Mouse (Mus musculus) right cerebral cortex, postnatal 10 days (tissue): ENCODE results near the gene Retreg3.

Experiments used
- DNase-seq, 2 experiments: peaks; one replicate each; pipeline ENCODE4 v3.0.0; 2021; ENCODE audit warnings: low spot score in 2 of 2

The Retreg3 gene

GRCm38 (mm10) chr11:101118105-101118504 lies 1.6 kb downstream of the Retreg3 start:
- no peak for DNase-seq

DNA sequence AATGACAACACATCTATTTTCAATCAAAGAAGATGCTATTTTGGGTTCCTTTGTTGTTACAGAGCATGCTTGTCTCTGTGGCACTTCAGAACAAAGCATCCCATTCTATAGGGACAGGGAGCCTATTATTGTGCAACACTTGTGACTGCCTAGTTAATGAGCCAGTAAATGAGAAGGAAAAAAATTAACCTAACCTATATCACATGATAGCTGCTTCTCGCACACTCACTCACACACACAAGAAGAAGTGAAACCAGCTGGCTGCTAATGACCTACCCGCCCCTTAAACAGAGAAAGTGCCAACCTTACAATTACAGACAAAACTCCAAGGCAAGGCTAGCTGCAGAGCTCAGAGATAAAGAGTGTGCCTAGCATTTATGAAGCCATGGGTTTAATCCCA lies 4.1 kb downstream of the Retreg3 start:
- DNase-seq = no peak

- DNase-seq = no peak
Measured at GRCm38 (mm10) chr11:101112186-101112585, 7.5 kb downstream of the Retreg3 start.

DNA sequence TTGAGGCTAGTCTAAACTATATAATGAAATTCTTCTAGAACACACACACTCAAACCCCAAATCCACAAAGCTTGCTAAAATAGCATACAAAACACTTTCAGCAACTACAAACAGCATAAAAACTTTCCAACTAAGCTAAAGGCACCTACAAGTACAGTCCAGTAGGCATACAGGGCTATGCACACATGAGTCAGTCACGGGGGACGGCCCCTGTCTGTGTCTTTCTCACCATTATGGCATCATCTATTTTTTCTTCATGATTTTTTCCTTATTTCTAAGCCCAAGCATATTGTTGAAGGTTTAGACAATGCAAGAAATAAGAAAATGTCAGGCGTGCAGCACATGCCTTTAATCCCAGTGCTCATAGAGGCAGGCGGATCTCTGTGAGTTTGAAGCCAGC lies 8.5 kb downstream of the Retreg3 start:
- no peak for DNase-seq

GRCm38 (mm10) chr11:101110708-101111107 lies 9.0 kb downstream of the Retreg3 start:
- DNase-seq = no peak

- DNase-seq = no peak
Measured at GRCm38 (mm10) chr11:101109351-101109750, 10.3 kb downstream of the Retreg3 start.

GRCm38 (mm10) chr11:101103011-101103410 lies 16.7 kb downstream of the Retreg3 start:
- no peak for DNase-seq

- DNase-seq = no peak
Measured at GRCm38 (mm10) chr11:101098231-101098630, 21.5 kb downstream of the Retreg3 start.

DNA sequence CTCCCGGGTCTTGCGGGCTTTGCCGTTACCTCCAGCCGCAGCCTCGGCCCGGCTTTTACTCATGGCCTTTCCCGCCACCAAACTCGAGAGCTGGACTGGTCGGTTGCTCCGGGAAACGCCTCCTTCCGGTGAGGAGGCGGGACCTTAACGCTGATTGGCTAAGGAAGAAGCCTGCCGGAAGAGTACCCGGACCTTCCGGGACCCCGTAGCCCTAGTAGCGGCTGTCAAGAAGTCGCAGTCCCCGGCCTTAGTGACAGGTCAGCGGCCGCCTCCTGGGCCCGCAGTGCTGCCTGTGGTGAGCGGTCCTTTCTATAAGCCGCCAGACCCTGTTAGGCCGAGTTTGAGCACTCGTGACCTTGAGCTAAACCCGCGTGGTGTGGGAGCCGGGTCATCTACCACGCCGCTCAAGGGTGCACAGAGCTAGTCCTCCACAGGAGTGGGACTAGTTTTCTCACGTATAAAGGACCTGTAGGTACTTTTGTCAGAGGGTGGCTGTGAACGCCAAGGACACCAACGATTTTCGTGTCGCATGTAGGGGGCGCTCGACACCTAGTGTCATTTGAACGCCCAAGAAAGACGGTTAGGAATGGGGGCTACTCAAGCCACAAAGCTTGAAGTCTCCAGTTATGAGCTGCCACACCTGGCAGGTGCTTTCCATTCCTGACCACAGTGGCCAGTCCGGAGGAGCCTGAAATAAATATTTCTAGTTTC lies 24.2 kb downstream of the Retreg3 start, which contains the start of gene Psmc3ip:
TSS of gene Psmc3ip (minus strand) at position 123 of the 711 bp plus-strand sequence.
- DNase-seq = peak; percentile 97

- no peak for DNase-seq
Measured at GRCm38 (mm10) chr11:101094930-101095313, 24.8 kb downstream of the Retreg3 start.

- DNase-seq = no peak
Measured at GRCm38 (mm10) chr11:101089931-101090330, 29.8 kb downstream of the Retreg3 start.

DNA sequence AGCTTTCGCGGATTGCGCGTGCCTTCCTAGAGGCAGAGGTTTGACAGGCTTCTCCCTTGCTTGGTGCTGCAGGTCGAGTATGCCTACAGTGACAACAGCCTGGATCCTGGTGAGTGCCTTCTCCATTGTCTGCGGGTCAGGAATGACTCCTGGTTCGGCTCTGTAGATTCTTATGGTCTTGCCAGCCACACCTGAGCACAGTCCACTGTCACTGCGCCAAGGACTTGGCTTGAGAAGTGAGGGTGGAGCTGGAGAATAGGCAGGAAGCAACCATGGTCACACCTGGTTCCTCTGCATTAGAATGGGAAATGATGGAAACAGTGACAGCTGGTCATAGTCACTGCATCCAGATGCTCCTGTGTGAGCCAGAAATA lies 32.0 kb downstream of the Retreg3 start:
- DNase-seq = no peak

DNA sequence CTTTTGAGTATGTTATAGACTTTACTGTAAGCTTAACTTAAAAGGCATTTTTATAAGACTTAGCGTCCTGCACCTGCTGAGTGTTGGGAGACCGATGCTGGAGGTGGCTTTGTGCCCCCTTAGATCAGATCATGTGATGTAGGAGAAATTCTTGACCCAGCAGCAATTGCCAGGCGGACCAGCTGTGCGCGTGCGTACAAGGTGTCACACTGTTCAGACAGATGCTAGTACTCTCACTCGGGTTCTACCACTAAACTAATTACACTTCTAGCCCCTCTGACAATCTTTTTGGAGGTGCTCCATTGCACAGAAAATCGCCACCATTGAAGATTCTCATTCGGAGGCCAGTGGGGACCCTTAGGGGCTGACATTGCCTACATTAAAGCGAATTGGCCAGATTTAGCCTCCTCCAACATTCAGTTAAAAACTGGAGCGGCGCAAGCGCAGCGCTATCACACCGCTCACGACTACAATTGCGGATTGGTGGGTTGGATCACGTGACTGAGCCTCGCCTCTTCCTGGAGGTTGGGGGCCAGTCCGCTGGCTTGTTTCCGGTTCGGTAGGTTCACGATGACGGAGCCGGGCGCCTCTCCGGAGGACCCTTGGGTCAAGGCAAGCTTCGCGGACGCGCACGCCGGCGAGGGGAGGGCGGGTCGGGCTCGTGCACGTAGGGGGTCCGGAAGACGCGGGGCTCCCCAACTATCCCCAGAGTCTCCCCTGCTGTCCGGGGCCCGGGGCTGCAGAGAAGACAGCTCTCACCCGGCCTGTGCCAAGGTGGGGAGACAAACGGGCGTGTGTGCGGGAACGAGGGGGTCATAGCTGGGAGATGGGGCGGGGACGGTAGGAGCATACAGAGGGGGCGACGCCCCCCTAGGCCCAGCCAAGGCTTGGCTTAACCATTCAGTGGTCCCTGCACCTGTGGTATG lies 32.7 kb downstream of the Retreg3 start, which contains the start of gene Mlx:
TSS of gene Mlx (plus strand) at position 522 of the 926 bp plus-strand sequence.
- DNase-seq = peak; percentile 96 to 97

DNA sequence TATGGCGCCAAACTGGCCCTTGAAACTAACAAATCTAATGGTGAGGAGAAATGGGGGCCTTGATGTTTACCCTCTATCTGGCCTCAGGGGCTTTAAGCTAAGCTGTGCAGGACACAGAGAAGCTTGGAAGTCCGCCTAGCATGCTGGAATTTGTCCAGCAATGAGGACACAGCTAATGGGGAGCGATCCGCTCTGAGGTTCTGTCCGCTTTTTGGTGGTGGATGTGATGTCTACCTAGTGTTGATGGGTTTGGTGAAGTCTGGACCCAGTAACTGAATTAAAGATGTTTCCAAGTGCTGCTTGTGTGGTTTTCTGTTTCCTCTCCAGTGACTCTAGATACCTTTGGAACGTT lies 33.4 kb downstream of the Retreg3 start:
- DNase-seq = peak in 1 of 2 experiments; percentile 42

GRCm38 (mm10) chr11:101085617-101086322 lies 33.9 kb downstream of the Retreg3 start:
- peak in 1 of 2 experiments; percentile 34 for DNase-seq

GRCm38 (mm10) chr11:101084811-101085210 lies 34.9 kb downstream of the Retreg3 start:
- peak in 1 of 2 experiments; percentile 37 for DNase-seq

GRCm38 (mm10) chr11:101084246-101084645 lies 35.4 kb downstream of the Retreg3 start:
- DNase-seq = peak in 1 of 2 experiments; percentile 19

DNA sequence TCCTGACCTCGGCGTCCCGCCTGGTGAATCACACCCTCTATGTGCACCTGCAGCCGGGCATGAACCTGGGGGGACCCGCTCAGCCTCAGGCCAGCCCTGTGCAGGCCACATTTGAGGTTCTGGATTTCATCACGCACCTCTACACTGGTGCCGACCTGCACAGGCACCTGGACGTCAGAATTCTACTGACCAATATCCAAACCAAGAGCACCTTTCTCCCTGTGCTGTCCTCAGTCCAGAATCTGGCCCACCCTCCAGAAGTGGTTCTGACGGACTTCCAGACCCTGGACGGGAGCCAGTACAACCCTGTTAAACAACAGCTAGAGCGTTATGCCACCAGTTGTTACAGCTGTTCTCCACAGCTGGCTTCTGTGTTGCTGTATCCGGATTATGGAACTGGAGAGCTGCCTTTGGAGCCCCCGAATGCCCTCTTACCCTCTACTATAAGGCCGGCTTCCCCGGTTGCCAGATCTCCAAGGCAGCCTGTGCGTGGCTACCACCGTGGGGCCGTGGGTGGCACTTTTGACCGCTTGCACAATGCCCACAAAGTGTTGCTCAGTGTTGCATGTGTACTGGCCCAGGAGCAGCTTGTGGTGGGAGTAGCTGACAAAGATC lies 36.5 kb downstream of the Retreg3 start:
- peak; percentile 51 to 64 for DNase-seq

GRCm38 (mm10) chr11:101082208-101083082 lies 37.2 kb downstream of the Retreg3 start, which contains the start of gene Coasy:
Coasy (plus strand) TSS chr11:101082565.
- DNase-seq = peak; percentile 91 to 95

- DNase-seq = peak in 1 of 2 experiments; percentile 33
Measured at GRCm38 (mm10) chr11:101081659-101082058, 38.0 kb downstream of the Retreg3 start.
